Mouse (Mus musculus) hindbrain, embryonic 16.5 days (tissue): ENCODE measurements at regions not wholly inside any gene's neighbourhood (a gene's known extent, or its start where the extent isn't known, plus 50 kb on each side); places are given as distances from the start of the nearest gene placed in this dataset.

ENCODE experiments used
- ATAC-seq: fragments of 200-750 bp; cut with Nextera tagmentation; 2 replicates; pipeline ENCODE4 v1.8.0; 2017; ENCODE audit warnings: moderate TSS enrichment, moderate library complexity
- H3K27ac ChIP-seq: fragments of 300-500 bp; sonication (generic); 2 replicates; pipeline ENCODE4 v1.5.1; 2014; ENCODE audit warnings: low read depth, mild to moderate bottlenecking, control low read depth, low read length, moderate library complexity
- H3K27me3 ChIP-seq: fragments of 300-500 bp; sonication (generic); replicated peaks from 2 replicates; pipeline ENCODE4 v1.6.1; 2014; ENCODE audit warnings: low read length; ENCODE audit not compliant: control insufficient read depth, insufficient read depth
- H3K36me3 ChIP-seq: fragments of 300-500 bp; sonication (generic); 2 replicates; pipeline ENCODE4 v1.6.1; 2014; ENCODE audit warnings: mild to moderate bottlenecking, low read length, moderate library complexity, mixed read lengths; ENCODE audit not compliant: control insufficient read depth, insufficient read depth
- H3K4me1 ChIP-seq: fragments of 300-500 bp; sonication (generic); 2 replicates; pipeline ENCODE4 v1.6.1; 2014; ENCODE audit warnings: low read depth, low read length; ENCODE audit not compliant: control insufficient read depth, insufficient read depth
- H3K4me2 ChIP-seq: fragments of 300-500 bp; sonication (generic); 2 replicates; pipeline ENCODE4 v1.6.1; 2014; ENCODE audit warnings: mild to moderate bottlenecking, low read length, control low read depth, moderate library complexity
- H3K4me3 ChIP-seq: fragments of 300-500 bp; sonication (generic); 2 replicates; pipeline ENCODE4 v1.5.1; 2014; ENCODE audit warnings: mild to moderate bottlenecking, low read length, control low read depth, moderate library complexity
- H3K9ac ChIP-seq: fragments of 300-500 bp; sonication (generic); 2 replicates; pipeline ENCODE4 v1.6.1; 2014; ENCODE audit warnings: low read depth, mild to moderate bottlenecking, control low read depth, low read length, moderate library complexity
- H3K9me3 ChIP-seq: fragments of 300-500 bp; sonication (generic); 2 replicates; pipeline ENCODE4 v1.6.1; 2014; ENCODE audit warnings: mild to moderate bottlenecking, low read length, moderate library complexity; ENCODE audit not compliant: control insufficient read depth
- WGBS: fragments of 180-500 bp; shearing (Covaris S2); extraction: QIAGEN DNeasy Blood & Tissue Kit; methylation state at CpG from one replicate; pipeline ENCODE4 v1.1.7; 2014; 5-methylcytosine and 5-hydroxymethylcytosine counted together

- WGBS = 65% methylated on average over 8 of the region's 8 CpGs
- Histone ChIP-seq H3K27ac (no peak overlapping the region), H3K4me2 (no peak overlapping the region), H3K4me3 (no peak overlapping the region), H3K9me3 (no peaks in the 10 kb centered on the region), H3K9ac (no peak overlapping the region), H3K4me1 (no peaks in the 10 kb centered on the region), H3K36me3 (no peaks in the 10 kb centered on the region), H3K27me3 (no peaks in the 10 kb centered on the region)
- ATAC-seq = no peak
These were observed 243.8 kb upstream of the Tprg start for GRCm38 (mm10) chr16:25042669-25043440.

- no peak overlapping the region for H3K4me3 ChIP-seq
- 76% methylated on average over 3 of the region's 3 CpGs for WGBS
- ATAC-seq = no peak
- no peak overlapping the region for H3K27ac ChIP-seq
- no peak overlapping the region for H3K4me2 ChIP-seq
- no peaks in the 10 kb centered on the region for H3K36me3 ChIP-seq
- no peak overlapping the region for H3K9ac ChIP-seq
- no peaks in the 10 kb centered on the region for H3K4me1 ChIP-seq
- no peaks in the 10 kb centered on the region for H3K9me3 ChIP-seq
- no peaks in the 10 kb centered on the region for H3K27me3 ChIP-seq
These were observed 242.0 kb upstream of the Tprg start for GRCm38 (mm10) chr16:25044637-25045036.

GRCm38 (mm10) chr16:25047726-25048125 is 238.9 kb upstream of the Tprg start:
- Histone ChIP-seq H3K27ac (no peak overlapping the region), H3K36me3 (no peaks in the 10 kb centered on the region), H3K9me3 (no peaks in the 10 kb centered on the region), H3K4me2 (no peak overlapping the region), H3K4me3 (no peak overlapping the region), H3K4me1 (no peaks in the 10 kb centered on the region), H3K9ac (no peak overlapping the region), H3K27me3 (no peaks in the 10 kb centered on the region)
- ATAC-seq = no peak
- WGBS = 97% methylated on average over 2 of the region's 2 CpGs

GRCm38 (mm10) chr16:25049928-25050510 is 236.6 kb upstream of the Tprg start:
- no peak for ATAC-seq
- no peak overlapping the region for H3K27ac ChIP-seq
- H3K9me3 ChIP-seq = no peaks in the 10 kb centered on the region
- no peak overlapping the region for H3K4me3 ChIP-seq
- H3K27me3 ChIP-seq = no peaks in the 10 kb centered on the region
- WGBS = 66% methylated on average over 7 of the region's 7 CpGs
- no peaks in the 10 kb centered on the region for H3K36me3 ChIP-seq
- no peak overlapping the region for H3K9ac ChIP-seq
- H3K4me2 ChIP-seq = no peak overlapping the region
- H3K4me1 ChIP-seq = no peaks in the 10 kb centered on the region

- Histone ChIP-seq H3K36me3 (no peaks in the 10 kb centered on the region), H3K4me2 (no peak overlapping the region), H3K27me3 (no peaks in the 10 kb centered on the region), H3K27ac (no peak overlapping the region), H3K4me3 (no peak overlapping the region), H3K4me1 (no peaks in the 10 kb centered on the region), H3K9ac (no peak overlapping the region), H3K9me3 (no peaks in the 10 kb centered on the region)
- no peak for ATAC-seq
- 87% methylated on average over 5 of the region's 5 CpGs for WGBS
These were observed 235.6 kb upstream of the Tprg start for GRCm38 (mm10) chr16:25051044-25051443.

GRCm38 (mm10) chr16:25052428-25052827 is 234.2 kb upstream of the Tprg start:
- Histone ChIP-seq H3K9me3 (no peaks in the 10 kb centered on the region), H3K4me3 (no peak overlapping the region), H3K9ac (no peak overlapping the region), H3K27ac (no peak overlapping the region), H3K4me2 (no peak overlapping the region), H3K4me1 (no peaks in the 10 kb centered on the region), H3K27me3 (no peaks in the 10 kb centered on the region), H3K36me3 (no peaks in the 10 kb centered on the region)
- ATAC-seq = no peak
- 75% methylated on average over 5 of the region's 5 CpGs for WGBS

- H3K9me3 ChIP-seq = no peaks in the 10 kb centered on the region
- H3K4me2 ChIP-seq = no peak overlapping the region
- no peak overlapping the region for H3K4me3 ChIP-seq
- no peaks in the 10 kb centered on the region for H3K36me3 ChIP-seq
- ATAC-seq = no peak
- no peak overlapping the region for H3K9ac ChIP-seq
- H3K27ac ChIP-seq = no peak overlapping the region
- no peaks in the 10 kb centered on the region for H3K4me1 ChIP-seq
- H3K27me3 ChIP-seq = no peaks in the 10 kb centered on the region
- 73% methylated on average over 5 of the region's 5 CpGs for WGBS
These were observed 233.7 kb upstream of the Tprg start for GRCm38 (mm10) chr16:25052917-25053343.

GRCm38 (mm10) chr16:25054304-25054703 is 232.3 kb upstream of the Tprg start:
- no peak overlapping the region for H3K9ac ChIP-seq
- no peaks in the 10 kb centered on the region for H3K9me3 ChIP-seq
- H3K36me3 ChIP-seq = no peaks in the 10 kb centered on the region
- peaks cover 6% of the 10 kb centered on the region for H3K4me1 ChIP-seq
- ATAC-seq = no peak
- no peaks in the 10 kb centered on the region for H3K27me3 ChIP-seq
- H3K27ac ChIP-seq = no peak overlapping the region
- no peak overlapping the region for H3K4me2 ChIP-seq
- no peak overlapping the region for H3K4me3 ChIP-seq
- 92% methylated on average over 2 of the region's 2 CpGs for WGBS

- Histone ChIP-seq H3K36me3 (no peaks in the 10 kb centered on the region), H3K4me1 (peaks cover 11% of the 10 kb centered on the region), H3K4me3 (no peak overlapping the region), H3K9me3 (no peaks in the 10 kb centered on the region), H3K9ac (no peak overlapping the region), H3K27me3 (no peaks in the 10 kb centered on the region), H3K27ac (no peak overlapping the region), H3K4me2 (no peak overlapping the region)
- ATAC-seq = no peak
- WGBS = 78% methylated on average over 9 of the region's 9 CpGs
These were observed 231.2 kb upstream of the Tprg start for GRCm38 (mm10) chr16:25055376-25055775.
